Mouse (Mus musculus): ENCODE data around the gene Bnip2. TPM values are rescaled to one million over a fixed set of nuclear protein-coding genes. Genes with fewer than 3 reads are reported as not detected.

Gene Bnip2
- polyA plus RNA-seq, 1 experiment from 2014 or later: 105 TPM

GRCm38 (mm10) chr9:70039597-70040385, 50.5 kb downstream of the Bnip2 start:
- no peaks in the 10 kb centered on the region; the same call in 1 of the 2 replicates for H3K4me1 ChIP-seq
- no peaks in the 10 kb centered on the region for H3K36me3 ChIP-seq
- ATAC-seq (ENCODE audit: low FRiP score, low read depth): no peak
- H3K4me3 ChIP-seq: no peak overlapping the region
- no peak overlapping the region for H3K9ac ChIP-seq
- no peaks in the 10 kb centered on the region for H3K9me3 ChIP-seq
- no peaks in the 10 kb centered on the region for H3K27me3 ChIP-seq (replicated peaks)
- H3K4me2 ChIP-seq (replicated peaks): no peak overlapping the region
- H3K27ac ChIP-seq: no peak overlapping the region
- 90% methylated on average over 6 of the region's 6 CpGs for WGBS

- Histone ChIP-seq H3K9me3 (no peaks in the 10 kb centered on the region), H3K4me2 (replicated peaks) (no peak overlapping the region), H3K4me3 (no peak overlapping the region), H3K4me1 (no peaks in the 10 kb centered on the region; the same call in 1 of the 2 replicates), H3K9ac (no peak overlapping the region), H3K27me3 (replicated peaks) (no peaks in the 10 kb centered on the region), H3K36me3 (no peaks in the 10 kb centered on the region), H3K27ac (no peak overlapping the region)
- no peak for ATAC-seq (ENCODE audit: low FRiP score, low read depth)
- 85% methylated on average over 11 of the region's 11 CpGs for WGBS
Observed at GRCm38 (mm10) chr9:70040570-70040969, 51.3 kb downstream of the Bnip2 start.

DNA sequence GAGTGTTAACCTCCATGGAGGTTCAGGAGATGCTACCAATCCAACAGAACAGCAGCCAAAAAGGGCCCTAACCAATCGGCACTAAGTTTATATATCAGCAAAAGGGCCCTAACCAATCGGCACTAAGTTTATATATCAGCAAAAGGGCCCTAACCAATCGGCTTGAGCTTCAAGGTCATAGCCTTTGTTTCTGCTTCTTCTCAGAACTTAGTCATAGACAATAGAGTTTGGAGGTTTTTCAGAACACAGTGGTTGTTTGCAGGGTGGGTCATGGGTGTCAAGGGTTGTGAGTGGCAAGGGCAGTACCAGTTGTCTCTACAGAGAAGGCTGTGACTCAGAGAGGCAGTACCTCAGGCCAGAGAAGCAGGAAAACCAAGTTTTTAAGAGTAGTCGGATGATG, 52.9 kb downstream of the Bnip2 start:
- no peak overlapping the region for H3K4me2 ChIP-seq (replicated peaks)
- H3K27me3 ChIP-seq (replicated peaks): no peaks in the 10 kb centered on the region
- 94% methylated on average over 4 of the region's 4 CpGs for WGBS
- no peak overlapping the region for H3K9ac ChIP-seq
- H3K4me3 ChIP-seq: no peak overlapping the region
- H3K36me3 ChIP-seq: no peaks in the 10 kb centered on the region
- no peaks in the 10 kb centered on the region for H3K4me1 ChIP-seq
- no peak overlapping the region for H3K27ac ChIP-seq
- ATAC-seq (ENCODE audit: low FRiP score, low read depth): no peak
- H3K9me3 ChIP-seq: no peaks in the 10 kb centered on the region

- H3K27me3 ChIP-seq (replicated peaks): no peaks in the 10 kb centered on the region
Observed at GRCm38 (mm10) chr9:70042935-70043334, 53.7 kb downstream of the Bnip2 start.

GRCm38 (mm10) chr9:70044865-70045264, 55.6 kb downstream of the Bnip2 start:
- Histone ChIP-seq H3K4me1 (no peaks in the 10 kb centered on the region), H3K4me2 (replicated peaks) (no peak overlapping the region), H3K27ac (no peak overlapping the region), H3K27me3 (replicated peaks) (no peaks in the 10 kb centered on the region), H3K4me3 (no peak overlapping the region), H3K36me3 (no peaks in the 10 kb centered on the region), H3K9me3 (no peaks in the 10 kb centered on the region), H3K9ac (no peak overlapping the region)
- no peak for ATAC-seq (ENCODE audit: low FRiP score, low read depth)
- 86% methylated on average over 2 of the region's 2 CpGs for WGBS

More at GRCm38 (mm10) chr9:70042935-70043334, 53.7 kb downstream of the Bnip2 start:
- H3K4me3 ChIP-seq: no peak overlapping the region
- ATAC-seq (ENCODE audit: low FRiP score, low read depth): no peak
- H3K27ac ChIP-seq: no peak overlapping the region
- no peaks in the 10 kb centered on the region for H3K4me1 ChIP-seq
- H3K36me3 ChIP-seq: no peaks in the 10 kb centered on the region
- no peak overlapping the region for H3K4me2 ChIP-seq (replicated peaks)
- WGBS: 35% methylated on average over 1 of the region's 1 CpGs
- no peak overlapping the region for H3K9ac ChIP-seq
- H3K9me3 ChIP-seq: no peaks in the 10 kb centered on the region

DNA sequence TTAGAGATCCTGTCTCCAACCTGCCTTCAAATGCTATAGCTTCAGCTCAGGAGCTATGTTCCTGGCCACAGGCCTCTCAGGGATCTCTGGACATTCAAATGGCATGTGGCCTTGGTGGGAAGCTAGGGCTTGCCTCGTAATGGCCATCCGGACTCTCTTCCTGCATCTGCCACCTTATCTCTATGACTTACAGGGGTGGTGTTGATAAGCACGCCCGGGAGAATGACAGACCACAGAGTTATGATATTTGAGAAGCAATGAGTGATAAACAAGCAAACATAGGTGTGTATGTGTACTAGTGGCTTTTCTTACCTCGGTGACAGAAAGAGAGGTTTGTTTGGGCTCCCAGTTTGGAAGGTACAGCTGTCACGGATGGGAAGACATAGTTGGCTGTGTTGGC, 57.0 kb downstream of the Bnip2 start:
- Histone ChIP-seq H3K36me3 (no peaks in the 10 kb centered on the region), H3K9ac (no peak overlapping the region), H3K4me2 (replicated peaks) (no peak overlapping the region), H3K9me3 (no peaks in the 10 kb centered on the region), H3K27ac (no peak overlapping the region), H3K27me3 (replicated peaks) (no peaks in the 10 kb centered on the region), H3K4me3 (no peak overlapping the region), H3K4me1 (no peaks in the 10 kb centered on the region)
- ATAC-seq (ENCODE audit: low FRiP score, low read depth): no peak
- 91% methylated on average over 6 of the region's 6 CpGs for WGBS

GRCm38 (mm10) chr9:70047839-70048238, 58.6 kb downstream of the Bnip2 start:
- WGBS: 72% methylated on average over 3 of the region's 3 CpGs
- no peaks in the 10 kb centered on the region for H3K9me3 ChIP-seq
- no peak overlapping the region for H3K4me2 ChIP-seq (replicated peaks)
- H3K27ac ChIP-seq: no peak overlapping the region
- H3K36me3 ChIP-seq: no peaks in the 10 kb centered on the region
- H3K9ac ChIP-seq: no peak overlapping the region
- no peaks in the 10 kb centered on the region for H3K4me1 ChIP-seq
- no peaks in the 10 kb centered on the region for H3K27me3 ChIP-seq (replicated peaks)
- ATAC-seq (ENCODE audit: low FRiP score, low read depth): no peak
- no peak overlapping the region for H3K4me3 ChIP-seq

DNA sequence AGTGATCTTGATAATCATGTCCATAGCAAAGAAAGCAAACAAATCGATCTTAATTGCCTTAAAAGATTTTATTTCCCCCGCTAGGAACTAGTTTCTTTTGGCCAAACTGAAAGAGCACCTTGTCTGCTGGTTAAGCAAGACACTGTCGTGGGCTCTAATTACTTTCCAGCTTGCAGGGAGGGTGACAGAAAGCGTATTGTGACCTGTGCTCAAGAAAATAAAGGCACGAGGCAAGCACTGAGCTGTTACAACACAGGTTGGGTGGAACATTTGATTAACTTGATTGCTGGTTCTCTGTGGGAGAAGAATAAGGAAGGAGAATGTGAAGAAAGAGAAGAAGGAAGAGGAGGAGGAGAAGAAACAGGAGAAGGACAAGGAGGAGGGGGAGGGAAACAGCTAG, 59.0 kb downstream of the Bnip2 start:
- 44% methylated on average over 5 of the region's 5 CpGs for WGBS
- Histone ChIP-seq H3K27ac (no peak overlapping the region), H3K4me1 (no peaks in the 10 kb centered on the region), H3K36me3 (no peaks in the 10 kb centered on the region), H3K4me2 (replicated peaks) (no peak overlapping the region), H3K9me3 (no peaks in the 10 kb centered on the region), H3K4me3 (no peak overlapping the region), H3K27me3 (replicated peaks) (no peaks in the 10 kb centered on the region), H3K9ac (no peak overlapping the region)
- no peak for ATAC-seq (ENCODE audit: low FRiP score, low read depth)

DNA sequence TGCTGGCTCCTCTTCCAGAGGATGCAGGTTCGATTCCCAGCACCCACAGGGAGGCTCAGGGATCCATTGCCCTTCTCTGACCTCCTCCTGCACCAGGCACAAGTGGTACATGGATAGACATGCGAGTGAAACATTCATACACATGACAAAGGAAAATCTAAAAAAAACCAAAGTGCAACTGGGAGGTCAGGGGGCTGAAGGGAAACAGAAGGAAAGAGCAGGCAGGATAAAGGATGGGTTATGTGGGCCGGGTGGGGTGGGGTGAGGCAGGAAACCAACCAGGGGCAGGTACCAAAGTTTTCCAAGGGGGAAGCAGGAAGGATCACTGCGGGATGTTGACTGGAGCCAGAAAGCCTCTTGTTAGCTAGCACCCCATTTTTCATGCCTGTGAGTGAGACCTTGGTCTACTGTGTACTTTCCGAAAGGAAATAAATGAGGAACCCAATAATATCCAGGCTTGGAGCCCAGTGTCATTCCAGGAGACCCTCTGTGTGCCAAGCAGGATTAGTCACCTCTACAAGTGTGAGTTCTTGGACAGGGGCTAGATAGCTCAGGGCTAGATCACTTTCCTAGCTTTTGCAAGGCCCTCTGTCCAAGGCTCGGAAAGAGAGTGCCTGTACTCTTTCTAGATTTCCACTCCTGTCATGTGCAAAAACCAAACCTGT, 59.6 kb downstream of the Bnip2 start:
- no peaks in the 10 kb centered on the region for H3K27me3 ChIP-seq (replicated peaks)
- no peaks in the 10 kb centered on the region for H3K9me3 ChIP-seq
- no peak overlapping the region for H3K4me2 ChIP-seq (replicated peaks)
- 72% methylated on average over 6 of the region's 6 CpGs for WGBS
- no peak overlapping the region for H3K4me3 ChIP-seq
- H3K36me3 ChIP-seq: no peaks in the 10 kb centered on the region
- no peak for ATAC-seq (ENCODE audit: low FRiP score, low read depth)
- no peak overlapping the region for H3K27ac ChIP-seq
- H3K4me1 ChIP-seq: no peaks in the 10 kb centered on the region
- H3K9ac ChIP-seq: no peak overlapping the region

DNA sequence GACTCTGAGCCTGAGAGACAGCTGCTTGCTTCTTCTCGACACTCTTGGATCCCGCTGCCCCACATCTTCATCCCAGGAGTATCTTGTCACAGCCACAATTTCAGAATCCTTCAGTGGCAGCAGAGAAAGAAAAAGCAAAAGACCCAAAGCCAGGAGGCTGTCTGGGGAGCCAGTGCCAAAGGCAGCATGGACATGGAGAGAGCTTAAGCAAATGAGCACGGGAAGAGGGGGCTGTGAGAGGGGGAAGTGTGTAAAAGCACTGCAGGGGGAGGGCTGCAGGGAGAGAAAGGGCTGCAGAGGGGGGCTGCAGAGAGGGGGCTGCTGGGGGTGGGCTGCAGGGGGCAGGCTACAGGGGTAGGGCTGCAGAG, 60.1 kb downstream of the Bnip2 start:
- no peak overlapping the region for H3K4me3 ChIP-seq
- 40% methylated on average over 3 of the region's 3 CpGs for WGBS
- H3K9me3 ChIP-seq: no peaks in the 10 kb centered on the region
- H3K27ac ChIP-seq: no peak overlapping the region
- H3K36me3 ChIP-seq: no peaks in the 10 kb centered on the region
- H3K27me3 ChIP-seq (replicated peaks): no peaks in the 10 kb centered on the region
- no peak overlapping the region for H3K9ac ChIP-seq
- no peak overlapping the region for H3K4me2 ChIP-seq (replicated peaks)
- ATAC-seq (ENCODE audit: low FRiP score, low read depth): no peak
- H3K4me1 ChIP-seq: no peaks in the 10 kb centered on the region

DNA sequence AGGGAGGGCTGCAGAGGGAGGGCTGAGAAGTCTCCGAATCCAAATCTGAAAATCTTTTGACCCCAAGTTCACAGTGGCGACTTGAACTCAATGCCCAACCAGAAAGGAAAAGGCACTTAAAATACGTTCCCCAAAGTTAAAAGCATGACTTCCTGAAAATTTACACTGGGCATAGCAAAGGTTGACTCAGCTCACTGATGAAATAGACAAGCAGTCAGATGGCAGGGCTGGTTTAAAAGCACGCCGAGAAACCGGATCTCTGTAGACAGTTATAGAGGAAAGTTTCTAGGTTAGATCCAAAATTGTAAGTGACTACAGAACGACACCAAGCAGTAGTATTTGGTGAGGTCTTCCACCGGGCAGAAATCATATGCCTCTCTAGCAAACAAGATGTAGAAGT, 60.6 kb downstream of the Bnip2 start:
- H3K27ac ChIP-seq: no peak overlapping the region
- H3K4me1 ChIP-seq: no peaks in the 10 kb centered on the region
- H3K4me3 ChIP-seq: no peak overlapping the region
- no peak overlapping the region for H3K9ac ChIP-seq
- WGBS: 58% methylated on average over 8 of the region's 8 CpGs
- H3K36me3 ChIP-seq: no peaks in the 10 kb centered on the region
- ATAC-seq (ENCODE audit: low FRiP score, low read depth): no peak
- H3K27me3 ChIP-seq (replicated peaks): no peaks in the 10 kb centered on the region
- no peak overlapping the region for H3K4me2 ChIP-seq (replicated peaks)
- no peaks in the 10 kb centered on the region for H3K9me3 ChIP-seq

GRCm38 (mm10) chr9:70052730-70053129, 63.5 kb downstream of the Bnip2 start:
- H3K36me3 ChIP-seq: no peaks in the 10 kb centered on the region
- H3K27ac ChIP-seq: no peak overlapping the region
- no peaks in the 10 kb centered on the region for H3K27me3 ChIP-seq (replicated peaks)
- H3K4me3 ChIP-seq: no peak overlapping the region
- 59% methylated on average over 3 of the region's 3 CpGs for WGBS
- ATAC-seq (ENCODE audit: low FRiP score, low read depth): no peak
- H3K9me3 ChIP-seq: no peaks in the 10 kb centered on the region
- no peaks in the 10 kb centered on the region for H3K4me1 ChIP-seq
- no peak overlapping the region for H3K9ac ChIP-seq
- H3K4me2 ChIP-seq (replicated peaks): no peak overlapping the region

GRCm38 (mm10) chr9:70053411-70053810, 64.1 kb downstream of the Bnip2 start:
- 49% methylated on average over 3 of the region's 3 CpGs for WGBS
- Histone ChIP-seq H3K9me3 (no peaks in the 10 kb centered on the region), H3K4me3 (no peak overlapping the region), H3K4me1 (no peaks in the 10 kb centered on the region), H3K9ac (no peak overlapping the region), H3K4me2 (replicated peaks) (no peak overlapping the region), H3K36me3 (no peaks in the 10 kb centered on the region), H3K27me3 (replicated peaks) (no peaks in the 10 kb centered on the region), H3K27ac (no peak overlapping the region)
- ATAC-seq (ENCODE audit: low FRiP score, low read depth): no peak

Measured in neural tube, embryonic 12.5 days (tissue).